Mouse (Mus musculus) frontal cortex, adult (tissue): Measurements from ENCODE around the gene F2rl3.

Experiments used
- ATAC-seq: cut with Nextera tagmentation; 2 replicates; pipeline ENCODE4 v1.9.2; 2017; ENCODE audit warnings: mild to moderate bottlenecking, moderate library complexity, mixed read lengths; ENCODE audit not compliant: low TSS enrichment

Gene F2rl3

GRCm38 (mm10) chr8:72761322-72762051 lies at the start of gene F2rl3:
Gene F2rl3 (plus strand): TSS chr8:72761880.
- peak; percentile 46; the same call in 1 of the 2 replicates for ATAC-seq

GRCm38 (mm10) chr8:72712569-72712968 lies 49.1 kb upstream of the F2rl3 start:
- ATAC-seq: no peak

- no peak for ATAC-seq
Measured at GRCm38 (mm10) chr8:72716594-72716993, 45.1 kb upstream of the F2rl3 start.

- ATAC-seq: no peak
Measured at GRCm38 (mm10) chr8:72720541-72720940, 41.1 kb upstream of the F2rl3 start.

GRCm38 (mm10) chr8:72722769-72723650 lies 38.7 kb upstream of the F2rl3 start, which contains the start of gene Sin3b:
Gene Sin3b (plus strand): TSS chr8:72723285.
- peak; percentile 99 for ATAC-seq

- ATAC-seq: peak; percentile 17
Measured at GRCm38 (mm10) chr8:72723651-72724001, 38.1 kb upstream of the F2rl3 start.

GRCm38 (mm10) chr8:72728636-72729035 lies 33.0 kb upstream of the F2rl3 start:
- peak; percentile 45; the same call in 1 of the 2 replicates for ATAC-seq

- ATAC-seq: no peak
Measured at GRCm38 (mm10) chr8:72735001-72735400, 26.7 kb upstream of the F2rl3 start.

- no peak for ATAC-seq
Measured at GRCm38 (mm10) chr8:72736868-72737267, 24.8 kb upstream of the F2rl3 start.

GRCm38 (mm10) chr8:72746061-72746460 lies 15.6 kb upstream of the F2rl3 start:
- peak; percentile 84 for ATAC-seq

- ATAC-seq: no peak
Measured at GRCm38 (mm10) chr8:72749846-72750245, 11.8 kb upstream of the F2rl3 start.

GRCm38 (mm10) chr8:72750266-72750665 lies 11.4 kb upstream of the F2rl3 start:
- no peak for ATAC-seq

GRCm38 (mm10) chr8:72751126-72751525 lies 10.6 kb upstream of the F2rl3 start:
- no peak for ATAC-seq

GRCm38 (mm10) chr8:72752289-72752688 lies 9.4 kb upstream of the F2rl3 start:
- no peak for ATAC-seq

GRCm38 (mm10) chr8:72753165-72753564 lies 8.5 kb upstream of the F2rl3 start:
- ATAC-seq: no peak

- ATAC-seq: no peak
Measured at GRCm38 (mm10) chr8:72753781-72754180, 7.9 kb upstream of the F2rl3 start.

- ATAC-seq: no peak
Measured at GRCm38 (mm10) chr8:72756031-72756430, 5.6 kb upstream of the F2rl3 start.

- ATAC-seq: no peak
Measured at GRCm38 (mm10) chr8:72756771-72757390, 4.8 kb upstream of the F2rl3 start.

- no peak for ATAC-seq
Measured at GRCm38 (mm10) chr8:72757426-72758195, 4.1 kb upstream of the F2rl3 start.

GRCm38 (mm10) chr8:72758310-72758709 lies 3.4 kb upstream of the F2rl3 start:
- ATAC-seq: no peak

- ATAC-seq: no peak
Measured at GRCm38 (mm10) chr8:72760216-72760615, 1.5 kb upstream of the F2rl3 start.

GRCm38 (mm10) chr8:72762306-72762705 lies 626 bp downstream of the F2rl3 start:
- ATAC-seq: no peak
